Mouse (Mus musculus) kidney, adult 9 months (tissue): ENCODE measurements at regions not wholly inside any gene's neighbourhood (a gene's known extent, or its start where the extent isn't known, plus 50 kb on each side); places are given as distances from the start of the nearest gene placed in this dataset.
A peak's percentile ranks its signal among the peaks of the same experiment; 100 is the strongest.

Source experiments
- DNase-seq: peaks from one replicate; pipeline ENCODE4 v3.0.0; 2022

DNA sequence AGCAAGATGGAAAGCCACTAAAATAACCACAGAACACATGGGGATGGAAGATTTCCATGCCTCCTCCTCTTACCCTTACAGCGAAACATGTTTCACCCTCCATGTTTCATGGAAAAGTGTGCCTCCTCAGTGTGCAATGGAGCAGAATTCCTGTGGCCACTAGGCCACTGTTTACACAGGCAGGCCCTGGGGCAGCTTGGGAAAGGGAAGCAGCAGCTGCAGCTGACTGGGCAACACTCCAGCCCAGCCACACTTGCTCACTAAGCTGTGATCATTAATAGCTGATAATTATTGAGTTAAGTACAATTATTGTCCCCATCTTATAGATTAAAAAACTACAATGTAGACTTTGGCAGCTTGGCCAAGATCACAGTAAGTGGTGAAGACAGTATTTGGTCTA is 402.5 kb upstream of the Acvr2a start:
- peak; percentile 33 for DNase-seq

GRCm38 (mm10) chr2:48412683-48413440 is 401.0 kb upstream of the Acvr2a start:
- peak; percentile 81 for DNase-seq

- no peak for DNase-seq
Observed at GRCm38 (mm10) chr2:48414596-48415481, 399.1 kb upstream of the Acvr2a start.

GRCm38 (mm10) chr2:48416207-48416750 is 397.6 kb upstream of the Acvr2a start:
- no peak for DNase-seq

- DNase-seq: no peak
Observed at GRCm38 (mm10) chr2:48417000-48417596, 396.8 kb upstream of the Acvr2a start.

GRCm38 (mm10) chr2:48420791-48421190 is 393.1 kb upstream of the Acvr2a start:
- DNase-seq: no peak

- DNase-seq: no peak
Observed at GRCm38 (mm10) chr2:48423861-48424442, 390.0 kb upstream of the Acvr2a start.

GRCm38 (mm10) chr2:48424562-48424961 is 389.3 kb upstream of the Acvr2a start:
- no peak for DNase-seq

- DNase-seq: no peak
Observed at GRCm38 (mm10) chr2:48425200-48426090, 388.5 kb upstream of the Acvr2a start.

DNA sequence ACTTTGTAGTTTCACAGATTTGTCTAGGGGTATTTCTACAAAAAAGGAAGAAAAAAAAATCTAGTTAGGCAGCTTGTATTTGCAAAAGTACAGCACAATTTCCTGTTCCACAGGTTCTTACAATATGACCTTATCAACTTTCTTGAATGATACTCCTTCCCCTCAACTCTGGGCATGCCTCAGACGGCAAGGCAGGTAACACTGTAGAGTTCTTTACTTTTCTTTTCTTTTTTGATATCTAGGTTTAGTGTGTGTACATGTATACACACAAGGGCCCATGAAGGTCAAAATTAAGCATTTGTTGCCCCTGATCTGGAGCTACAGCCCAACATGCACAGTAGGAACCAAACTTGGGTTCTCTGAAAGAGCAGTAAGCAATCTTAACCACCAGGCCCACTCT is 381.4 kb upstream of the Acvr2a start:
- DNase-seq: no peak

- peak; percentile 91 for DNase-seq
Observed at GRCm38 (mm10) chr2:48441296-48441990, 372.5 kb upstream of the Acvr2a start.

DNA sequence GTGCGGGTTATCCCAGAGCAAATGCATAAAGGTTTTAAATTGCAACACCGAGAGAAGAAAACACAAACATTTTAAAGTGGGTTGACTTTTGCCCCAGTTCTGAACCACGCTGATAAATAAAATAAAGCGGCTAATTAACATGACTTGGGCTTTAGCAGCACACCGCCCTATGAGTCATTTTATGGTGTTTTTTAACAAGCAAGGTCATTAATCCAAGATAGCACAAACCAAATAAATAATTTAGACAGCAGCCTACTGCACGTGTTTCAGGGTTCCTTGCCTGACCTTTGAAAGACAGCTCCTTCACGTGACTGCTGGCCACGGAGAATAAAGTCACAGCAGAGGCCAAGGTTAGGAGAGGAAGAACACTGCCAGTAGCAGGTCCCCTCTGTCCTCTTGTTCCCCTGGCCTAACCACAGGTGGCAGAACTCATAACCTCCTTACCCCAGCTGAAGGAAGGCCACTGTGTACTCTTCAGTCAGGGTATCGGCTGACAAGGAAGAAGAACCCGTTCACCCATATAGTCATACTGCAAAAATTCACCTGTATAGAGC is 371.8 kb upstream of the Acvr2a start:
- peak; percentile 81 for DNase-seq

DNA sequence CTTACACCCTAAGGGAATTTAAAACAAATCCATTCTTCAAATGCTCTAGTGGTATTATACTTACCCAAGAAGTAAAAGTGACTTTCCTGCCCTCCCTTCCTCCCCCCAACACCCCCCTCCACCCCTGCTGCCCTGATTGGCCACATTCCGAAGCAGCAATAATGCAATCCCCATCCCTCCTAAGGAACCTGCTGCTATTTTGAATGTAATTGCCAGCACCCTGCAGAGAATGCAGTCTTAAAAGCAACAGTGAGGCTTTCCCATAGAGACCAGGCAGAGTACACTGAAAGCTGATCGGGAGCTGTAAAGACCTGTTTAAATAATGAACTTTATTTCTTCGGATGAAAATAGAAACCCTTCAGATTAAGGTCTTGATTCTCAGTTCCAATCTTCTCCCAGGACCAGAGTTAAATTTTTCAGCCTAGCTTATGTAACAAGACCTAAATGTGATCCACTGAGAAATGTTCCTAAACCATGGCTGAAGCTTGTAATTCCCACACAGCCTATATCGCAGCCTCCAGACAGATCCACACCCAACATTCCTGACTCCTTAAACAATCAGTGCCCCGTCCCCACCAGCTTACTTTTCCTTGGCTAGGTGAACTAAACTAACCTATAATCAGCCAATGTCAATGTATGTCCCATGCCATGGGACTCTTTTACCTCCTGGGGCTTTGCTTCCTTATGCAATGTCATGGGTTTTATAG is 367.9 kb upstream of the Acvr2a start:
- DNase-seq: no peak

GRCm38 (mm10) chr2:48446617-48447016 is 367.3 kb upstream of the Acvr2a start:
- DNase-seq: no peak

GRCm38 (mm10) chr2:48449165-48449842 is 364.6 kb upstream of the Acvr2a start:
- DNase-seq: no peak

DNA sequence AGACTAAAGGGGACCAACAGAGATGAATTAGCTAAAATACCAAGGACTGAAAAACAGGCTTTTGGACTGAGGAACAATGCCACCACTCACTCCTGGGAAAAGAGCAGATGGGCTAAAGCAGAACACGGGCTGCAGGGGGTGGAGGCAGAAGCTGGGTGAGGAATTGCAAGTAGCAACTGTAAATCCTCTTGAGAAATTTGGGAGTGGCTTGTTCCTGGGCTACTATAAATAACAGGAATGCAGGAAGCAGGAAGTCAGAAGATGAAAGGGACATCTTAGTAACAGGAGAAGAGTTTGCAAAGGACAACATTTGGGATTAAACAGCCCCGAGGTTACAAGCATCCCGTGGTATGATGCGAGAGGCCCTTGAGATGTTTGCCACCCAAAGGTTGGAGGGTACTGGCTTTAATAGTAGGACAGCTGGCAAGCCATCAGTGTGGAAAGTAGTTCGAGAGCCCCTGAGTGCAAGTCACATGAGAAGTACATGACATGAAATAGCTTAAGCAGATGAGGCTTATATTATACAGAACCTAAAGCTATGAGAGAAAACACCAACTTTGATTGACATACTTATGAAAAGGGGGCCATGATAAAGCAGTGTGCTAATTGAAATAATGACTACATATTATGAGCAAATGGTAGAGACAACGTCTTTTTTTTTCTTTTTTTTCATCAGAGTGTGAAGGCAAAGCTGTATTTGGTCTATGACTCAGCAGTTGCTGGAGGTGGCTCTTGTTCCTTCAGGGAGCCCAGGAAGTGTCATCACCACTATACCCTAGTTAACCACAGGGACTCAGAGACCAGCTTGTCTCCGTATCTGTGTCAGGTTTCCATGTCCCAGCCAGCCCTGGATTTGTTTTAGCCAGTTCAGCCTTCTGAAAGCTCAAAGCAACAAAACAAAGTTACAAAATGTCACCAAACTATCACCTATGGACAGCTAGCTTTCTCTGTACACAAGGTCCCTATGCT is 357.6 kb upstream of the Acvr2a start:
- peak; percentile 23 for DNase-seq

GRCm38 (mm10) chr2:48457117-48457516 is 356.8 kb upstream of the Acvr2a start:
- no peak for DNase-seq

DNA sequence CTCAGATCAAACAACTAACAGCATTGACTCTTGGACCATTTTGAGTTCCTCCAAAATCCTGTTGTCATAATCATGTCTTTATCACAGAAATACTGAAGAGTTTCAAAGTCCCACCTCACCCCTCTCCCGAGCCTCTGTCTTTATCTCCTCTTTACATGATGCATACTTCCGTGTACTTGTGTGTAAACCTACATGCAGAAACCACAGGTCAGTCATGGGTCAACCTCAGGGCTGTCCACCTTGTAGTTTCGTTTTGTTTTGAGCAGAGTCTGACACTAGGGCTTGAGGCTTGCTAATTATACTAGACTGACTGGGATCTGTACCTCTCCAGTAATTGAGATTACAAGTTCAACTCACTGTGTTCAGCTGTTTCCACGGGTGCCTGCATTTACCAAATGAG is 348.4 kb upstream of the Acvr2a start:
- DNase-seq: no peak
